Mouse (Mus musculus) C2C12 (cell line): ENCODE data around the gene Lrrc49.

Experiments
- CEBPB ChIP-seq: IDR thresholded peaks from one replicate; pipeline ENCODE4 v1.6.1; 2011; ENCODE audit warnings: low read depth, mild to moderate bottlenecking, control low read depth, moderate library complexity
- CTCF ChIP-seq: IDR thresholded peaks from one replicate; pipeline ENCODE4 v1.5.1; 2011; ENCODE audit not compliant: control insufficient read depth, insufficient read depth, insufficient read length
- MYOD1 ChIP-seq: IDR thresholded peaks from one replicate; pipeline ENCODE4 v1.6.1; 2011; ENCODE audit warnings: low read depth; ENCODE audit not compliant: control insufficient read depth, insufficient read length

DNA sequence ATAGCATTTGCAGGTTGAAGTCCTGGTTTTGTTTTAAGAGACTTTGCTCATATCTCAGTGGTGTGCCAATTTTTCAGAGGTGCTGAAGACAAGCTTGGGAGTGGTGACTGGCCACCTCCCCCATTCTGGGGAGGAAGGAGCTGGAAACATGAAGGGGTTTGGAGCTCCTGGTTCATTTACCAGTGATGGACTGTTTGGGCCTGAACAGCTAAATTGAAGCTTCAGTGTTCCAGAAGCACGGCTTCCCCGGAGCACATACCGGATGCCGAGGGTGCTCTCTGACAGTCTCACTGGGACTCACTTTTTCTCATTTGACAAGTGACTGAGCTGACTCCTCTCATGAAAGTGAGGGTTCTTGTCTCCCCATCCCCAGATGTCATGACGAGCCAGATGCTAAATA lies 20.6 kb upstream of the Lrrc49 start:
- no peak for TF ChIP-seq CEBPB
- TF ChIP-seq CTCF: no peak
- TF ChIP-seq MYOD1: no peak
